Mouse (Mus musculus) E14TG2a.4 (cell line): ENCODE results near the gene Gnb4.

Source experiments
- CTCF ChIP-seq: conservative IDR thresholded peaks from 2 replicates; pipeline ENCODE4 v1.5.1; 2014; ENCODE audit warnings: low read length
- NANOG ChIP-seq: IDR thresholded peaks from 2 replicates; pipeline ENCODE4 v1.6.1; 2014; ENCODE audit warnings: borderline replicate concordance, low read length, mixed read lengths
- POU5F1 ChIP-seq: IDR thresholded peaks from 2 replicates; pipeline ENCODE4 v1.6.1; 2014; ENCODE audit warnings: low read length, borderline replicate concordance

DNA sequence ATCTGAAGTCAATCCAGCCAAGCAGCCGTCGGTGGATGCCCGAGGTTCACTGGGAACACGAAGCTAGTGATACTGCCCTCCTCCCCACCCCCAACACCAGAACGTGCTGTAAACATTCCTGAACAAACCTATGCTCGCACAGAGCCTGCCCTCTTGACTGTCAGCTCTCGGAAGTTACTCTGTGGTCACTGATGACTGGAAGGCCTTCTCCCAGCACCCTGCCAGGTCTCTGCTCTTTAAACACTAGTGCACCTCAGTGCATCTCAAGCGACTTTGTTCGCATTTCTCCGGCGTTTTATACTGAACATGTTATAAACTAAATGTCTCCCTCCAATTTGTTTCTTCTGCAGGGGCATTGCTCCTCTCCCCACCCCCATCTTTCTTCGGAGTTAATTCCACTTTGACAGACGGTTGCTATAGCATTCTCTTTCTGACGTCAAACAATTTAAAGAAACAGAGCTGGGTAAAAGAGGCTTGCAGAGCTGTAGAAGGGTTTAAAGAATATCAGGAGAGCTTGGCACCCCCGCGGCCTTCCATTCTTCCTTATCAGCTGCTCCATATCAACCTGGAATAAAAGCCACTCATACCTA, 763 bp upstream of the Gnb4 start:
- TF ChIP-seq CTCF (no peak), POU5F1 (no peak), NANOG (no peak)
